Mouse (Mus musculus) testis, postnatal 10 days (tissue): Measurements from ENCODE around the gene Scly.

ENCODE experiments used
- DNase-seq: peaks from one replicate; pipeline ENCODE4 v3.0.0; 2021; ENCODE audit warnings: low spot score

Gene Scly

DNA sequence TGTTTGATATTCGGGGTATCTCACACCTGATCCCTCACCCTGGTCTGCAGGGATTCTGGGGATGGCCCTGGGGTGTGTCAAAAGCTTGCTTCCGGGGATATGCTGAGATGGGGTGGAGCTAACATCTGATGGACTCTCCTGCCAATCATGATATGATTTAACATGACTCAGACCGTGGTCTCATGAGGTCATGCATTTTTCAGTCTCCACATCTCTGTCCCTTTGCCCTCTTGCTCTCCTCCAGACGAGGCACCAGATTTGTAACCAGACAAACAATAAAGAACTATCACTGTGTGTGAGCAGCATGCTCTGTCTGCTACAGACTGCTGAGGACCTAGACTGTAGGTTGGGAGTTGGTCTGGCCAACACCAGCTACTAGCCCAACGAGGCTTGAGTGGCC is 64.0 kb downstream of the Scly start:
- no peak for DNase-seq

DNA sequence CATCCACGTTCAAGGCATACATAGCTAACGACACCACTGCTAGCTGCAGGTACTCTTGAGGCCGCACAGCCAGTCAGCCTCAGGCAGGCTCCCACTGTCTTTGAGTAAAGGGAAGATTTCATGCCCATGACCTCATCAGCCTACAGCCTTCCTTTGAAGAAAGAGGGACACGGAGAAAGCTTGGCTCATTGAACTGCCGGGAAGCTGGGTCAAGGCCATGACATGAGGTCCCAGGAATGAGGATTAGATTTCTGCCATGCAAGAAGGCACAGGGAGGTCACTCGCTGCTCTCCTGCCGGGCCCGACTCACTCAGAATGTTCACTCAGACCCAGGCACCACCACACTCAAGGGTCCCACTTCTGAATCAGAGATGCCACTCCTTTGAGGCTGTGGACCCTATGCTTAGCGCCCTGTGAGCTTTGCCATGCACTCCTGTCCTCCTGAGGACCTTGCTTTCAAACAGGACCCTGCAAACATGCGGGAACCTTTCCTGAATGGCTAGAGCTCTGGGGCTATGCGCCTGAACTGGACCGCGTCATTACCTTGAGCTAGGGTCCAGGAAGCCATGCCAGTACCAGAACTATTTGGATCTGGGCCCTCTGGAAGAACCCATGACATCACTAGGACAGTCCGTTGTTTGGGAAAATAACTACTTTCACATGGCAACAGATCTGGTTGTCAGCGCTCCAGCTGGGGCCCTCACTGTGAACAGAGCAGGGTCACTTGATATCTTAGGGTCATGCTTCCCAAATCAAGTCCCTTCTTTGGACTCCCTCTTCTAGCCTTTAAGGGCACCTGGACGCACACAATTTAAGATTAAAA is 66.9 kb downstream of the Scly start:
- no peak for DNase-seq

DNA sequence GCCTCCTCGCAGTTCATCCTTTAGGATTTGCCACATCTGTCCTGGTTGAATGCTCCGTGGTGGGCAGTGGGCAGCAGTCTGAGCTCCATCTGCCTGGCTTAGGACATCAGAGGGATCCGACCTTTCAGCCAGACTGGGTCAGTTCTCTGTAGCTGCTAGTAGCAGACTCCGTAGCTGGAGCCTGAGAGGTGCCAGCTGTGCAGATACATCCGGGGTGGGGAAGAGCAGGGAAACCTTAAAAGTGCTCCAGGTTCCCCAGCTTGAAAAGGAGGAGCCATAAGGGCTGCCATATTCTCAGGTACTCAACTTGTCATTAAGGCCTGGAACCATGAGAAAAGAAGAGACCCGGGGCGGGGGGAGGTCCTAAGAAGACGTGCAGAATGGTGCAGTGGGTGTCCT is 67.7 kb downstream of the Scly start:
- no peak for DNase-seq

DNA sequence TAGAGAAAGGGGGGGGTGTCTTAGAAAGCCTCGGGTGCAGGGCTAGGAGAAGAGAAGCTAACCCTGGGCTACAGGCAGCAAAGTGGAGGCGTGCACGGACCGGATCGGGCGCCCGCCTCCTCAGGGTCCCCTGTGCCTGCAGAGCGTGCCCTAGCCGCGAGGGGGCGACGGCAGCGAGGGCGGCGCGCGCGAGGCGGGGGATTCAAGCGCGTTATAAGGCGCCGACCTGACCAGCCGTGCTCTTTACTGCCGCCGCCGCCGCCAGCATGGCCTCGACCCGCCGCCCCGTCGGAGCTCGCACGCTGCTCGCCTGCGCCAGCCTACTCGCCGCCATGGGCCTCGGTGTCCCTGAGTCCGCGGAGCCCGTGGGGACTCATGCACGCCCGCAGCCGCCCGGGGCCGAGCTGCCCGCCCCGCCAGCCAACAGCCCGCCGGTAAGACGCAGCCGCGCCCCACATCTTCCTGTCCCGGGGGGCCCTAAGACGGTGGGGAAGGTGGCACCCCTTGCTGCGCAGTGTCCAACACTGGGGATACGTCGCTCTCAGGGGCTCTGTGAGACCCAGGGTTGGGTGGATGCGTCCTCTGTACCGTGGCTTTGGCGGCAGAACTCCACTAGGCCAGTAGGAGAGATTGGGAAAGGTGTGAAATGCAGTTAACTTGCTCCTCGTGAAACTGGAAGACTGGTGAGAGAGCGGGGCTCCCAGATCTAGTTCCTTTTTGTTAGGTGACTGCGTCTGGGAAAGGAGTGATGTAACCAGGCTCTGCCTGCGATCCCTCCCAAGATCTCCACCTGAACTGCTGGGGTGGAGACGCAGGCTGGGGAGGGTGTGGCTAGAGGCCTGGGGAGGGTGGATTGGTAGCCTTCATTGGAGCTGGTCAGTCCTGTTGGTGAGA is 68.3 kb downstream of the Scly start, which contains the start of gene Erfe:
Gene Erfe, plus strand, starts transcription at position 216 of the 894 bp plus-strand sequence.
- peak; percentile 85 for DNase-seq

DNA sequence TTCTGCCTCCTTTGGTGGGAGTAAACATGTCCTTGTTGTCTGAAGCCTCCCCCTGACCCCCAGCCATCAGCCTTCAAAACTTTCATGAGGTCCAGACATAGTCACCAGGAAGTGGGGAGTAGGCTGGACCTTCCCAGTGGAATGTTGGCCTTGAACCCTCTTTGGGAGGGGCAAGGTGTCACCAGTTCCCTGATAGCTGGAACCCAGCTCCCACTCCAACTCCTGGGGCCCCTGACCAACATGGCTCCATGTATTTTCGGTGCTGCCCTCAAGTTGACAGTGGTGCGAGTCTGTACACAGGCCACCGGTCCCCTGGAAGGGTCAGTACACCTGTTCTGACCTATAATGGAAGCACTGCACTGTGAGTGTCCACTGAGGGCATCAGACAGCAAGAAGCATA is 69.2 kb downstream of the Scly start:
- no peak for DNase-seq

DNA sequence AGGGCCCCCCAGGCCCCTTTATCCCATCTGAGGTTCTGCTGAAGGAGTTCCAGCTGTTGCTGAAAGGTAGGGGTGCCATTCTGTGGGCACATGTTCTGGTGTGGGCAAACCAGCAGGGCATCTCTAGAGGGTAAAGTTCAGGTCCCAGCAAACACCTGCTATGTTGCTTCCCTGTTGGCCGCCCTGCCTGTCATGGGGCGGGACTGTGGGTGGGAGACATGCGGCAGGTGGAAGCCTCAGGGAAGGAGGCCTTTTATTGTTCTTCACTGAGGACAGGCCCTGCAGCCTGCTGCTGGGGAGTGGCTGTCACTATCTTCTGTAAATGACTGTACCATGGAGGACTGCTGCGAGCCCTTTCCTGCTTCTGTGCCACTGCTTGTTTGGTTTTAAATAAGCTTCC is 71.3 kb downstream of the Scly start:
- no peak for DNase-seq

DNA sequence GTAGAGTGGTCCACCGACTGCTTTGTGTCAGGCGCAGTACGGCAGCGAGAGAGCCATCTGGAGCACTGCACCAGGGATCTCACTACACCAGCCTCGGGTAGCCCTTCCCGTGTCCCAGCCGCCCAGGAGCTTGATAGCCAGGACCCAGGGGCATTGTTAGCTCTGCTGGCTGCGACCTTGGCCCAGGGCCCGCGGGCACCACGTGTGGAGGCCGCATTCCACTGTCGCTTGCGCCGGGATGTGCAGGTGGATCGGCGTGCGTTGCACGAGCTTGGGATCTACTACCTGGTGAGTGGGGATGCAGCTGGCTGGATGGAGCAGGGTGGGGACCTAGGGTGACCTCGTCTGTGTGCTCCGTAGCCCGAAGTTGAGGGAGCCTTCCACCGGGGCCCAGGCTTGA is 71.9 kb downstream of the Scly start:
- DNase-seq = peak; percentile 71
